Mouse (Mus musculus): ENCODE measurements at regions not wholly inside any gene's neighbourhood (a gene's known extent, or its start where the extent isn't known, plus 50 kb on each side); places are given as distances from the start of the nearest gene placed in this dataset.

DNA sequence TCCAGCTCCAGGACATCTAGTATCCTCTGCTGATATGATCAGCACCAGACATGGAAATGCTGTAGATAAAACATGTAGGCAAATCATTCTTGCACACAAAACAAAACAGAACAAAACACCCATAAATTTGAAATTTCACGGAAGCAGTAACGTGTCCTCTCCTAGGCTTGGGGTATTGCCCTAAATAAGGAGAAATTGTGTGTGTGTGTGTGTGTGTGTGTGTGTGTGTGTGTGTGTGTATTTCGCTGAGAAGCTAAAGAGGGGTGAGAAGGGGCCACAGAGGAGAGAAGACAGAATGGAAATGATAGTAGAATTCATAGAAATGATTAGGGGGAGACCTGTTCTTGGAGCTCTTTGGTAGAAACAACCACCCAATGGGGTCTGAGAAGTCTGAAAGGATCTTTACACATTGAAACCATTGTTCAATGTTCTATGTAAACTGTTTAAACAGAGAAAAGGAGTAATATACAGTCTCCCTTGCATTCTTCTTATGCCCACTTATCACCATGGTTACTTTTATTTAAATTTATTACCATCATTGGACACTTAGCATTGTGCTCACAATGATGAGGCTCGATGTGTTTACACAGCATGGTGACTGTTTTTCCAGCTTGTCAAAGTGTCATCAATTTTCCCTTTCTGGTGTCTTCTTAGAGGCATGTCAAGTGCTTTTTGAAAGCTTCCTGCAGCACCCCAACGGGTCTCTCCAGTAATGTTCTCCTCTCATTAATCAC lies 317.3 kb upstream of the 4933412E24Rik start:
- no peak for DNase-seq
- no peak for ATAC-seq (ENCODE audit: low FRiP score, low TSS enrichment)

DNA sequence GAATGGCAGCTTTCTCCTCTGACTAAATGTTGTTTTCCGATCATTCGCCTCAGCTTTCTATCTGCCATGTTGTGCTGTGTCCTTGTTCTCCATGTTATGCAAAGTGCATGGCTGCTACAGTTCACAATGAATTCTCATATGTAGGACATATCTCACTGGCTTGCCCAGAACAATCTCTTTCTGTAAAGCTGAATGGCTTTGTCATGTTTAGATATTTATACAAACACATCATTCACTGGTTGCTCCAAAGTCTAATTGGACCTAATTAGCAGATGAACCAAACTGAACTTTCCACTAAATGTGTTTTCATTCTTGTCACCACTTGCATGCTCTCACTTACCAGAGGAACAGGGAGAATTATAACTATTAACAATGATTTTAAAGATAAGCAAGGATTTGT lies 301.2 kb upstream of the 4933412E24Rik start:
- 96% methylated on average over 2 of the region's 2 CpGs for WGBS

More for the DNA sequence above, 317.3 kb upstream of the 4933412E24Rik start:
- Histone ChIP-seq H3K36me3 (ENCODE audit: control insufficient read depth, insufficient read depth, low read length) (no peaks in the 10 kb centered on the region), H3K9me3 (ENCODE audit: control insufficient read depth, low read length) (no peaks in the 10 kb centered on the region), H3K27me3 (ENCODE audit: control insufficient read depth, insufficient read depth, low read length) (no peaks in the 10 kb centered on the region), H3K4me2 (ENCODE audit: low read length) (no peak overlapping the region), H3K9ac (replicated peaks; ENCODE audit: low read length) (no peak overlapping the region), H3K4me1 (ENCODE audit: control insufficient read depth, insufficient read depth, low read length) (no peaks in the 10 kb centered on the region), H3K27ac (replicated peaks; ENCODE audit: low read depth, low read length) (no peak overlapping the region), H3K4me3 (replicated peaks; ENCODE audit: low read depth, low read length) (no peak overlapping the region)
- 73% methylated on average over 5 of the region's 5 CpGs for WGBS

DNA sequence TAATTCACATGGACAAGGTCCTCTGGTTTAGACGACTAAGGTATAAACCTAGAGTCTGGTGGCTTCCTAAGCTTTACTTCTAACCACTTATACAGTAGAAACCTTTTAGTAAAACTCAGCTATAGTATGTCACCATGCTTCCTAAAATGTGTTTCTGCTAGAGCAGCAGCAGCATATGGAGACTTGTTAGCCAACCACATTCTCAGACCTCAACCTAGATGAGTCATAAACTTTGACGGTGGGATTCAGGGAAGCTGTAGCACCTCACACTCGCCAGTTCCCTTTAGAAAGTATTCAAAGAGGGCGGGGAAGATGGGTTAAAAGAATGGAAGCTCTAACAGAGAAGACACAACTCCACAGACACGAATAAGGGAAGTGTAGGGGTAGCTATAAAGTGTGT lies 298.8 kb upstream of the 4933412E24Rik start:
- Histone ChIP-seq H3K4me3 (replicated peaks; ENCODE audit: low read depth, low read length) (no peak overlapping the region), H3K9ac (replicated peaks; ENCODE audit: low read length) (no peak overlapping the region), H3K27ac (replicated peaks; ENCODE audit: low read depth, low read length) (no peak overlapping the region), H3K9me3 (ENCODE audit: control insufficient read depth, low read length) (no peaks in the 10 kb centered on the region), H3K4me2 (ENCODE audit: low read length) (no peak overlapping the region), H3K27me3 (ENCODE audit: control insufficient read depth, insufficient read depth, low read length) (no peaks in the 10 kb centered on the region), H3K4me1 (ENCODE audit: control insufficient read depth, insufficient read depth, low read length) (no peaks in the 10 kb centered on the region), H3K36me3 (ENCODE audit: control insufficient read depth, insufficient read depth, low read length) (no peaks in the 10 kb centered on the region)
- ATAC-seq (ENCODE audit: low FRiP score, low TSS enrichment) = no peak
- WGBS = 77% methylated on average over 5 of the region's 5 CpGs
- DNase-seq = no peak

More for the DNA sequence above, 301.2 kb upstream of the 4933412E24Rik start:
- DNase-seq (no peak), ATAC-seq (ENCODE audit: low FRiP score, low TSS enrichment) (no peak)
- H3K4me1 ChIP-seq (ENCODE audit: control insufficient read depth, insufficient read depth, low read length) = no peaks in the 10 kb centered on the region
- H3K27me3 ChIP-seq (ENCODE audit: control insufficient read depth, insufficient read depth, low read length) = no peaks in the 10 kb centered on the region
- H3K36me3 ChIP-seq (ENCODE audit: control insufficient read depth, insufficient read depth, low read length) = no peaks in the 10 kb centered on the region
- H3K4me2 ChIP-seq (ENCODE audit: low read length) = no peak overlapping the region
- H3K27ac ChIP-seq (replicated peaks; ENCODE audit: low read depth, low read length) = no peak overlapping the region
- H3K9me3 ChIP-seq (ENCODE audit: control insufficient read depth, low read length) = no peaks in the 10 kb centered on the region
- no peak overlapping the region for H3K4me3 ChIP-seq (replicated peaks; ENCODE audit: low read depth, low read length)
- H3K9ac ChIP-seq (replicated peaks; ENCODE audit: low read length) = no peak overlapping the region

- no peaks in the 10 kb centered on the region for H3K4me1 ChIP-seq (ENCODE audit: control insufficient read depth, insufficient read depth, low read length)
- DNase-seq = peak; percentile 7
Observed at GRCm38 (mm10) chr15:60309909-60310308, 293.5 kb upstream of the 4933412E24Rik start.

DNA sequence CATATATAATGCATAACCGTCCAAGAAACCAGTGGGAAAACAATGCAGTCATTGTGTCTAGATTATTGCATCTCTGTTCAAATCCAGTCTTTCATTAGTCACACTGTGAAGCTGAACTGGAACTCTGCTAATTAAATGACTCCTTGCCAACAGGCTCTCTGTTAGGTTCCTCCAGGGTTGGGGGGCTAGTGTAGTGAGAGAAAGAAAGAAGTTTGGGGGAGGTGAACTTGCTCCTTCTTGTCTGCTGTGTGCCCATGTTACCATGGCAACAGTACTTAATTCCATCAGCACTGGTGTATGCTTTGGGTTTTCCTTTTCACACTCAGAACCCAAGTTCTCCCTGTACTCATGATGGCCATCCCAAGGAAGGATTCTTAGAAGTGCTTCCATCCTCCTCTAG lies 292.6 kb upstream of the 4933412E24Rik start:
- Histone ChIP-seq H3K36me3 (ENCODE audit: control insufficient read depth, insufficient read depth, low read length) (no peaks in the 10 kb centered on the region), H3K4me3 (replicated peaks; ENCODE audit: low read depth, low read length) (no peak overlapping the region), H3K9me3 (ENCODE audit: control insufficient read depth, low read length) (no peaks in the 10 kb centered on the region), H3K27me3 (ENCODE audit: control insufficient read depth, insufficient read depth, low read length) (no peaks in the 10 kb centered on the region), H3K4me1 (ENCODE audit: control insufficient read depth, insufficient read depth, low read length) (no peaks in the 10 kb centered on the region), H3K4me2 (ENCODE audit: low read length) (no peak overlapping the region), H3K9ac (replicated peaks; ENCODE audit: low read length) (no peak overlapping the region), H3K27ac (replicated peaks; ENCODE audit: low read depth, low read length) (no peak overlapping the region)
- DNase-seq (no peak), ATAC-seq (ENCODE audit: low FRiP score, low TSS enrichment) (no peak)
- WGBS = 62% methylated on average over 1 of the region's 1 CpGs

More at GRCm38 (mm10) chr15:60309909-60310308, 293.5 kb upstream of the 4933412E24Rik start:
- no peak overlapping the region for H3K27ac ChIP-seq (replicated peaks; ENCODE audit: low read depth, low read length)
- WGBS = 87% methylated on average over 3 of the region's 3 CpGs
- no peaks in the 10 kb centered on the region for H3K36me3 ChIP-seq (ENCODE audit: control insufficient read depth, insufficient read depth, low read length)
- H3K9ac ChIP-seq (replicated peaks; ENCODE audit: low read length) = no peak overlapping the region
- no peak overlapping the region for H3K4me3 ChIP-seq (replicated peaks; ENCODE audit: low read depth, low read length)
- H3K27me3 ChIP-seq (ENCODE audit: control insufficient read depth, insufficient read depth, low read length) = no peaks in the 10 kb centered on the region
- no peak for ATAC-seq (ENCODE audit: low FRiP score, low TSS enrichment)
- H3K4me2 ChIP-seq (ENCODE audit: low read length) = no peak overlapping the region
- no peaks in the 10 kb centered on the region for H3K9me3 ChIP-seq (ENCODE audit: control insufficient read depth, low read length)

DNA sequence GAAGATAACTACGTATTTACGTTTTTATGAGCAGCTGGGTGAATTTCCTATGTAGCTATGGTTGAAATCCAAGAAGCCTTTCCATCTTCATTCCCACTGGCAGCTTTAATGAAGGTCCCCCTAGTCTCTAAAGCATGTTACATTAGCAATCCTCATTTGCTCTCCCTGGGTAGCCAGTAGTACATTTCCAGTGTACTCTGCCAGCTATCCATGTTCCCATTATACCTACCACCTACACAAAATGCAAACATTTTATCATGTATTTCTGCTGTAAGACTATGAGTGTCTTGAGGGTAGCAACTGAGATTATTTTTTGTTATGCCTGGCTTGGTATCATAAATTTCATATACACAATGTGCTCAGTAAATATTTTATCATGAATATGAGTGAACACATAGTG lies 291.7 kb upstream of the 4933412E24Rik start:
- H3K4me2 ChIP-seq (ENCODE audit: low read length) = no peak overlapping the region
- WGBS = 95% methylated on average over 2 of the region's 2 CpGs

DNA sequence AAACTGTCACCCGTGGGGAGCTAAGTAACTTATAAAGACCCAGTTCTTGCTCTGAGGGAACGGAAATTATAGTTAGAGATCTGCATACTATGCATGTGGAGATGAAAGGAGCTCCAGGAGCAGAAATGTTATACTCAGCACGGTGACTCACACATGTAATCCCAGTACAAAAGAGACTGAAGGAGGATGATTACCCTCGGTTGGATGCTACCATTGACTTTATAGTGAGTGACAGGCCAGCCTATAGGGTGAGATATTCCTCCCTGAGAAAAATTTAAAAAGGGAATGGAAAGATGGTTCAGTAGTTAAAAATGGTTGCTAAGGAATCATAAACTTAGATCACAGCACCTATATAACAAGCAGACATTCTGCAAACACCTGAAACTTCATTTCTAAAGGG lies 287.1 kb upstream of the 4933412E24Rik start:
- Histone ChIP-seq H3K4me3 (replicated peaks; ENCODE audit: low read depth, low read length) (no peak overlapping the region), H3K27ac (replicated peaks; ENCODE audit: low read depth, low read length) (no peak overlapping the region), H3K36me3 (ENCODE audit: control insufficient read depth, insufficient read depth, low read length) (no peaks in the 10 kb centered on the region), H3K4me1 (ENCODE audit: control insufficient read depth, insufficient read depth, low read length) (no peaks in the 10 kb centered on the region), H3K4me2 (ENCODE audit: low read length) (no peak overlapping the region), H3K9ac (replicated peaks; ENCODE audit: low read length) (no peak overlapping the region), H3K9me3 (ENCODE audit: control insufficient read depth, low read length) (no peaks in the 10 kb centered on the region), H3K27me3 (ENCODE audit: control insufficient read depth, insufficient read depth, low read length) (no peaks in the 10 kb centered on the region)
- no peak for DNase-seq
- ATAC-seq (ENCODE audit: low FRiP score, low TSS enrichment) = no peak
- 27% methylated on average over 4 of the region's 4 CpGs for WGBS

More for the DNA sequence above, 291.7 kb upstream of the 4933412E24Rik start:
- Histone ChIP-seq H3K27ac (replicated peaks; ENCODE audit: low read depth, low read length) (no peak overlapping the region), H3K4me1 (ENCODE audit: control insufficient read depth, insufficient read depth, low read length) (no peaks in the 10 kb centered on the region), H3K4me3 (replicated peaks; ENCODE audit: low read depth, low read length) (no peak overlapping the region), H3K27me3 (ENCODE audit: control insufficient read depth, insufficient read depth, low read length) (no peaks in the 10 kb centered on the region), H3K36me3 (ENCODE audit: control insufficient read depth, insufficient read depth, low read length) (no peaks in the 10 kb centered on the region), H3K9me3 (ENCODE audit: control insufficient read depth, low read length) (no peaks in the 10 kb centered on the region), H3K9ac (replicated peaks; ENCODE audit: low read length) (no peak overlapping the region)
- ATAC-seq (ENCODE audit: low FRiP score, low TSS enrichment) (no peak), DNase-seq (no peak)

DNA sequence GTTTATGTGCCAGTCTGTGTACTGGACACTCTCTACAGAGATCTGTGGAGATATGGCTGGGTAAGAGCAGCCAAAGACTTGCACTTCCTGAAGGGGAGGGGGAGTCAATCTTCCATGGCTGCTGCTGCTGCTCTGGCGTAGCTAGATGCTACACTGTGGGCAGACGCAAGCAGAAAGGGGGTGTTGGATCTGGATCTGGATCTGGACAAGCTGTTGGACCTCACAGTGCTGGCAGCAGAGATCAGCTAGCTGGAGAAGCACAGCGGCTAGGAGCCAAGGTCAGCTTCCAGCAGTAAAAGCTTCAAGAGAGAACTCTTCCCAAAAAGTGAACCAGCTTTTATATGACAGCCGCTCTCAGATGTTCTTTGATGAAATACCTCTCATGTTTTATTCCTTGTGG lies 285.5 kb upstream of the 4933412E24Rik start:
- Histone ChIP-seq H3K9ac (replicated peaks; ENCODE audit: low read length) (no peak overlapping the region), H3K4me2 (ENCODE audit: low read length) (no peak overlapping the region), H3K4me3 (replicated peaks; ENCODE audit: low read depth, low read length) (no peak overlapping the region), H3K27ac (replicated peaks; ENCODE audit: low read depth, low read length) (no peak overlapping the region), H3K9me3 (ENCODE audit: control insufficient read depth, low read length) (no peaks in the 10 kb centered on the region), H3K4me1 (ENCODE audit: control insufficient read depth, insufficient read depth, low read length) (no peaks in the 10 kb centered on the region), H3K27me3 (ENCODE audit: control insufficient read depth, insufficient read depth, low read length) (no peaks in the 10 kb centered on the region), H3K36me3 (ENCODE audit: control insufficient read depth, insufficient read depth, low read length) (no peaks in the 10 kb centered on the region)
- DNase-seq (no peak), ATAC-seq (ENCODE audit: low FRiP score, low TSS enrichment) (no peak)
- 84% methylated on average over 4 of the region's 4 CpGs for WGBS

DNA sequence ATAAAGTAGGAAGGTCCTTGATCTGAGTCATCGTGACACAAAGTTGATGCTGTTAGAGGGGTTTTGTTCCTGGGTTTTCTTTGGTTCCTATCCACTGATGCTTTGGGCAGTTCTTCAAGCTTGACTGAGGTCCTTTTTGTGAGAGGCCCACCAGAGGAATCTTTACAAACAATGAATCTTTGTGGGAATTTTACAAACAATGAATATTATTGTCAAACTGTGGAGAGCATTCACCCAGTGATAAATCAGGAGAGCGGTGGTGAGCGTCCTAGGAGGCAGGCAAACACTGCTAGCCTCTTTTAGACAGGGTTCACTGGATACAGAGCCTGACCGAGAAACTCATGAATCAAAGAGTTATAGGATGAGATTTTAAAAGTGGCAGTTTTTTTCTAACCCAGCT lies 268.9 kb upstream of the 4933412E24Rik start:
- Histone ChIP-seq H3K4me1 (ENCODE audit: control insufficient read depth, insufficient read depth, low read length) (no peaks in the 10 kb centered on the region), H3K4me3 (replicated peaks; ENCODE audit: low read depth, low read length) (no peak overlapping the region), H3K27ac (replicated peaks; ENCODE audit: low read depth, low read length) (no peak overlapping the region), H3K9me3 (ENCODE audit: control insufficient read depth, low read length) (no peaks in the 10 kb centered on the region), H3K4me2 (ENCODE audit: low read length) (no peak overlapping the region), H3K9ac (replicated peaks; ENCODE audit: low read length) (no peak overlapping the region), H3K27me3 (ENCODE audit: control insufficient read depth, insufficient read depth, low read length) (no peaks in the 10 kb centered on the region), H3K36me3 (ENCODE audit: control insufficient read depth, insufficient read depth, low read length) (no peaks in the 10 kb centered on the region)
- ATAC-seq (ENCODE audit: low FRiP score, low TSS enrichment) = no peak
- WGBS = 17% methylated on average over 4 of the region's 4 CpGs
- DNase-seq = no peak

Data from midbrain, embryonic 14.5 days (tissue).